In the genomic region with DNA sequence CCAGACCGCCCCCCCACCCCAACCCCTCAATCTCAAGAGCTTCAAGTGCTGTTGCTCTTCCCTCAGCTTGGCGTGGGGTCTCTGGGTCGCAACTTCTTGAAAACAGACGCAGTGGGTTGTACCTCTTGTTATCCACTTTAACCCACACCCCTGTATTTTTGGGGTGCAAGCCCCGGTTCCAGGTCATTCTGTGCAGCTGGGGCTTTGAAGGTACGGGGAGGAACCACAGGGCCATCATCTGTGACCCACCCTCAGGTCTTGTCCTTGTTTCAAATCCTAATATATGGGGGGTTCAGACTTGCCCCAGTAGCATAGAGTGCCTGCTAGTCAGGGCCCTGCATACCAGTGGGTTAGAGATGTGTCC, we compare ENCODE assay signal across 8 mouse cellular contexts. TPM values are rescaled to one million over a fixed set of nuclear protein-coding genes. Genes with fewer than 3 reads are reported as not detected.
DNase-seq lines count a peak whose midpoint lies in the region; ATAC-seq and TF ChIP-seq lines count a peak whose summit lies in the region.
"Had no signal": no experiment of that assay in that cellular context is flagged by ENCODE, and none has a peak within 500 bp of the region (broad histone marks: within the 10 kb centered on the region; RNA-seq: fewer than 3 reads in every experiment).

No protein-coding gene starts in this region.

- no peaks in the 10 kb centered on the region for H3K36me3 ChIP-seq in liver, embryonic 11.5 days (ENCODE audit: control insufficient read depth, insufficient read depth, low read length)
- H3K36me3 ChIP-seq in hindbrain, embryonic 10.5 days = no peaks in the 10 kb centered on the region
- H3K36me3 ChIP-seq in limb, embryonic 14.5 days (ENCODE audit: control insufficient read depth, insufficient read depth, low read length) = no peaks in the 10 kb centered on the region
- H3K36me3 ChIP-seq in stomach, embryonic 14.5 days (ENCODE audit: control insufficient read depth, insufficient read depth, low read length) = no peaks in the 10 kb centered on the region

- peak overlapping the region; percentile 40 for H3K4me3 ChIP-seq in liver, embryonic 11.5 days (ENCODE audit: low read depth, low read length)
- peak overlapping the region; percentile 56 for H3K4me3 ChIP-seq in hindbrain, embryonic 10.5 days
- H3K4me3 ChIP-seq in limb, embryonic 14.5 days (replicated peaks; ENCODE audit: low read length) = peak overlapping the region; percentile 30
- peak overlapping the region; percentile 30 for H3K4me3 ChIP-seq in stomach, embryonic 14.5 days (ENCODE audit: low read depth, low read length)

- H3K4me1 ChIP-seq in liver, embryonic 11.5 days (replicated peaks; ENCODE audit: control insufficient read depth, insufficient read depth, low read length) = peaks cover 59% of the 10 kb centered on the region
- peaks cover 96% of the 10 kb centered on the region for H3K4me1 ChIP-seq in hindbrain, embryonic 10.5 days (replicated peaks)
- H3K4me1 ChIP-seq in limb, embryonic 14.5 days (ENCODE audit: control insufficient read depth, insufficient read depth, low read length) = peaks cover 69% of the 10 kb centered on the region
- peaks cover 60% of the 10 kb centered on the region for H3K4me1 ChIP-seq in stomach, embryonic 14.5 days (ENCODE audit: control insufficient read depth, insufficient read depth, low read length)

- no peak overlapping the region for H3K9ac ChIP-seq in liver, embryonic 11.5 days (ENCODE audit: low read depth, low read length)
- peak overlapping the region; percentile 52 for H3K9ac ChIP-seq in limb, embryonic 14.5 days (ENCODE audit: low read depth, low read length, severe bottlenecking)
- H3K9ac ChIP-seq in stomach, embryonic 14.5 days (replicated peaks; ENCODE audit: low read depth, low read length) = peak overlapping the region; percentile 28; the same call in 1 of the 2 replicates

- no peaks in the 10 kb centered on the region; the same call in 1 of the 2 replicates for H3K27me3 ChIP-seq in liver, embryonic 11.5 days (replicated peaks; ENCODE audit: control insufficient read depth, insufficient read depth, low read length)
- H3K27me3 ChIP-seq in hindbrain, embryonic 10.5 days (ENCODE audit: insufficient read depth, poor library complexity, severe bottlenecking) = no peaks in the 10 kb centered on the region
- no peaks in the 10 kb centered on the region for H3K27me3 ChIP-seq in limb, embryonic 14.5 days (ENCODE audit: control insufficient read depth, insufficient read depth, low read length)
- no peaks in the 10 kb centered on the region for H3K27me3 ChIP-seq in stomach, embryonic 14.5 days (ENCODE audit: control insufficient read depth, insufficient read depth, low read length)

- 0 out of 2 replicates have a peak overlapping the region, but pooled peaks have one; percentile 16 for H3K27ac ChIP-seq in liver, embryonic 11.5 days (ENCODE audit: low read depth, low read length)
- peak overlapping the region; percentile 86 for H3K27ac ChIP-seq in hindbrain, embryonic 10.5 days
- H3K27ac ChIP-seq in limb, embryonic 14.5 days (replicated peaks; ENCODE audit: low read depth, low read length) = no peak overlapping the region
- H3K27ac ChIP-seq in stomach, embryonic 14.5 days (ENCODE audit: low read length) = no peak overlapping the region

- ATAC-seq in liver, embryonic 11.5 days (replicated peaks; ENCODE audit: low FRiP score) = no peak
- ATAC-seq in limb, embryonic 14.5 days (ENCODE audit: low FRiP score, low read depth) = no peak
- no peak for ATAC-seq in stomach, embryonic 14.5 days (ENCODE audit: insufficient number of reproducible peaks, insufficient read depth, low FRiP score, low read depth)
- ATAC-seq in granulocyte monocyte progenitor cell, adult 5-6 weeks (replicated peaks; ENCODE audit: poor library complexity, severe bottlenecking) = no peak

- 17% methylated on average over 6 of the region's 6 CpGs for WGBS in liver, embryonic 11.5 days
- WGBS in hindbrain, embryonic 10.5 days = 11% methylated on average over 6 of the region's 6 CpGs
- WGBS in limb, embryonic 14.5 days = 20% methylated on average over 5 of the region's 6 CpGs
- WGBS in stomach, embryonic 14.5 days = 20% methylated on average over 6 of the region's 6 CpGs

- H3K4me2 ChIP-seq in liver, embryonic 11.5 days = peak overlapping the region; percentile 57
- peak overlapping the region; percentile 62 for H3K4me2 ChIP-seq in limb, embryonic 14.5 days (replicated peaks; ENCODE audit: low read depth, low read length, severe bottlenecking)
- H3K4me2 ChIP-seq in stomach, embryonic 14.5 days (replicated peaks; ENCODE audit: low read depth, low read length) = peak overlapping the region; percentile 57

- H3K9me3 ChIP-seq in liver, embryonic 11.5 days (ENCODE audit: control insufficient read depth, low read length) = no peaks in the 10 kb centered on the region
- H3K9me3 ChIP-seq in hindbrain, embryonic 10.5 days = no peaks in the 10 kb centered on the region
- H3K9me3 ChIP-seq in limb, embryonic 14.5 days (ENCODE audit: control insufficient read depth, low read length) = no peaks in the 10 kb centered on the region
- H3K9me3 ChIP-seq in stomach, embryonic 14.5 days (ENCODE audit: control insufficient read depth, low read depth, low read length) = no peaks in the 10 kb centered on the region

- no peak for DNase-seq in liver, embryonic 11.5 days (ENCODE audit: low spot score)
- no peak for DNase-seq in liver
- DNase-seq in hindbrain, embryonic 10.5 days (ENCODE audit: low spot score) = no peak
- DNase-seq in limb, embryonic 14.5 days (ENCODE audit: low spot score) = no peak
- DNase-seq in adrenal gland, adult 18-20 months (ENCODE audit: low spot score in 2 of 2) = no peak
- DNase-seq: thymus, adult 18-20 months had no signal

- no peak for TF ChIP-seq POLR2A in limb, embryonic 14.5 days (IDR thresholded peaks at IDR 0.05; ENCODE audit: borderline replicate concordance, extremely low read depth, insufficient read depth, insufficient read length)

RNA-seq across cellular contexts. Expression of a gene that starts 7.4 kb away (rescaled TPM):
- 9.3 and 9.4 TPM in 2 replicates for polyA plus RNA-seq in liver, embryonic 11.5 days (2014; fragmentation: Nextera tagmentation; extraction: Ambion mirVana)
- 16.4 and 19.9 TPM in 2 replicates for polyA plus RNA-seq in hindbrain, embryonic 10.5 days (2016; fragmentation: Nextera tagmentation; extraction: Ambion mirVana)
- 89.6 and 99.8 TPM in 2 replicates for polyA plus RNA-seq in limb, embryonic 14.5 days (2012; rRNA removed)
- 9.7 and 10.0 TPM in 2 replicates for polyA plus RNA-seq in limb, embryonic 14.5 days (2014; fragmentation: Nextera tagmentation; extraction: Ambion mirVana)
- polyA plus RNA-seq in stomach, embryonic 14.5 days (2014; fragmentation: Nextera tagmentation; extraction: Ambion mirVana) = 12.4 and 13.8 TPM in 2 replicates
- 10 to 100 TPM; 24.6 to 33.0 TPM for total RNA-seq in adrenal gland, adult 18-20 months (2021)
- total RNA-seq in granulocyte monocyte progenitor cell, adult 5-6 weeks (2014; fragmentation: Nextera tagmentation) = 11.4 and 12.3 TPM in 2 replicates
- total RNA-seq in granulocyte monocyte progenitor cell, adult 5-6 weeks (2017) = 1.3 and 3.5 TPM in 2 replicates

RNA-seq across cellular contexts. Expression of a gene that starts 8.9 kb away (rescaled TPM):
- polyA plus RNA-seq in liver, embryonic 11.5 days (2014; fragmentation: Nextera tagmentation; extraction: Ambion mirVana) = 85.7 and 89.7 TPM in 2 replicates
- polyA plus RNA-seq in hindbrain, embryonic 10.5 days (2016; fragmentation: Nextera tagmentation; extraction: Ambion mirVana) = 44.9 and 51.7 TPM in 2 replicates
- polyA plus RNA-seq in limb, embryonic 14.5 days (2012; rRNA removed) = 52.9 and 55.4 TPM in 2 replicates
- polyA plus RNA-seq in limb, embryonic 14.5 days (2014; fragmentation: Nextera tagmentation; extraction: Ambion mirVana) = 71.8 and 77.0 TPM in 2 replicates
- 61.3 and 62.7 TPM in 2 replicates for polyA plus RNA-seq in stomach, embryonic 14.5 days (2014; fragmentation: Nextera tagmentation; extraction: Ambion mirVana)
- total RNA-seq in adrenal gland, adult 18-20 months (2021) = 1,000 to 10,000 TPM in 1 of 2 experiments, 100 to 1,000 TPM in 1; 522 to 1,041 TPM
- total RNA-seq in granulocyte monocyte progenitor cell, adult 5-6 weeks (2014; fragmentation: Nextera tagmentation) = 39.7 and 55.8 TPM in 2 replicates
- total RNA-seq in granulocyte monocyte progenitor cell, adult 5-6 weeks (2017) = 40.3 and 42.1 TPM in 2 replicates

RNA-seq across cellular contexts. Expression of a gene that starts 23.7 kb away (rescaled TPM):
- 22.1 and 23.3 TPM in 2 replicates for polyA plus RNA-seq in liver, embryonic 11.5 days (2014; fragmentation: Nextera tagmentation; extraction: Ambion mirVana)
- polyA plus RNA-seq in hindbrain, embryonic 10.5 days (2016; fragmentation: Nextera tagmentation; extraction: Ambion mirVana) = 50.3 and 51.8 TPM in 2 replicates
- 65.4 and 81.0 TPM in 2 replicates for polyA plus RNA-seq in limb, embryonic 14.5 days (2012; rRNA removed)
- polyA plus RNA-seq in limb, embryonic 14.5 days (2014; fragmentation: Nextera tagmentation; extraction: Ambion mirVana) = 40.3 and 47.0 TPM in 2 replicates
- polyA plus RNA-seq in stomach, embryonic 14.5 days (2014; fragmentation: Nextera tagmentation; extraction: Ambion mirVana) = 29.0 and 29.9 TPM in 2 replicates
- 10 to 100 TPM; 13.8 to 14.9 TPM for total RNA-seq in adrenal gland, adult 18-20 months (2021)
- 4.6 and 24.5 TPM in 2 replicates for total RNA-seq in granulocyte monocyte progenitor cell, adult 5-6 weeks (2014; fragmentation: Nextera tagmentation)
- 16.1 and 18.0 TPM in 2 replicates for total RNA-seq in granulocyte monocyte progenitor cell, adult 5-6 weeks (2017)

RNA-seq across cellular contexts. Expression of a gene that starts 28.6 kb away (rescaled TPM):
- polyA plus RNA-seq in liver, embryonic 11.5 days (2014; fragmentation: Nextera tagmentation; extraction: Ambion mirVana) = 33.2 and 36.6 TPM in 2 replicates
- 93.7 and 98.1 TPM in 2 replicates for polyA plus RNA-seq in hindbrain, embryonic 10.5 days (2016; fragmentation: Nextera tagmentation; extraction: Ambion mirVana)
- 66.7 and 69.2 TPM in 2 replicates for polyA plus RNA-seq in limb, embryonic 14.5 days (2012; rRNA removed)
- polyA plus RNA-seq in limb, embryonic 14.5 days (2014; fragmentation: Nextera tagmentation; extraction: Ambion mirVana) = 51.7 and 60.5 TPM in 2 replicates
- polyA plus RNA-seq in stomach, embryonic 14.5 days (2014; fragmentation: Nextera tagmentation; extraction: Ambion mirVana) = 40.2 and 47.9 TPM in 2 replicates
- 10 to 100 TPM; 51.5 to 57.5 TPM for total RNA-seq in adrenal gland, adult 18-20 months (2021)
- 41.7 and 45.8 TPM in 2 replicates for total RNA-seq in granulocyte monocyte progenitor cell, adult 5-6 weeks (2014; fragmentation: Nextera tagmentation)
- total RNA-seq in granulocyte monocyte progenitor cell, adult 5-6 weeks (2017) = 30.2 and 32.3 TPM in 2 replicates

RNA-seq across cellular contexts. Expression of a gene that starts 29.8 kb away (rescaled TPM):
- polyA plus RNA-seq in liver, embryonic 11.5 days (2014; fragmentation: Nextera tagmentation; extraction: Ambion mirVana) = 0.40 and 0.66 TPM in 2 replicates
- polyA plus RNA-seq in hindbrain, embryonic 10.5 days (2016; fragmentation: Nextera tagmentation; extraction: Ambion mirVana) = 0.68 and 1.3 TPM in 2 replicates
- 1.6 and 2.3 TPM in 2 replicates for polyA plus RNA-seq in limb, embryonic 14.5 days (2012; rRNA removed)
- 0.99 and 1.2 TPM in 2 replicates for polyA plus RNA-seq in limb, embryonic 14.5 days (2014; fragmentation: Nextera tagmentation; extraction: Ambion mirVana)
- polyA plus RNA-seq in stomach, embryonic 14.5 days (2014; fragmentation: Nextera tagmentation; extraction: Ambion mirVana) = not detected in 2 replicates
- under 1 TPM in 1 of 2 experiments, not detected in 1; 0.50 TPM for total RNA-seq in adrenal gland, adult 18-20 months (2021)
- not detected in 2 replicates for total RNA-seq in granulocyte monocyte progenitor cell, adult 5-6 weeks (2014; fragmentation: Nextera tagmentation)
- total RNA-seq in granulocyte monocyte progenitor cell, adult 5-6 weeks (2017) = not detected in 2 replicates

Comparison
In these comparisons a context has a peak if more than half of its experiments do, and no peak if none do; other contexts are left out.
1. H3K27ac ChIP-seq: peak in liver, embryonic 11.5 days (single experiment) and hindbrain, embryonic 10.5 days (single experiment); none in limb, embryonic 14.5 days (single experiment) and stomach, embryonic 14.5 days (single experiment).
2. Peak in every context shown above with its lines, with median percentiles within 50 percentile points of each other: H3K4me2 ChIP-seq and H3K4me3 ChIP-seq.